Mouse (Mus musculus) C2C12 (cell line): ENCODE data around the gene Gm20388.

ENCODE experiments used
- CTCF ChIP-seq: IDR thresholded peaks from one replicate; pipeline ENCODE4 v1.5.1; 2011; ENCODE audit not compliant: control insufficient read depth, insufficient read depth, insufficient read length
- USF1 ChIP-seq: IDR thresholded peaks from one replicate; pipeline ENCODE4 v1.6.1; 2011; ENCODE audit warnings: low read depth, mild to moderate bottlenecking, control low read depth, moderate library complexity

GRCm38 (mm10) chr8:121821770-121822169 is 1911.1 kb downstream of the Gm20388 start:
- TF ChIP-seq CTCF: no peak
- no peak for TF ChIP-seq USF1
